Mouse (Mus musculus): Measurements from ENCODE around the gene Elf2. TPM values are rescaled to one million over a fixed set of nuclear protein-coding genes. Genes with fewer than 3 reads are reported as not detected.

The Elf2 gene
- total RNA-seq, 1 experiment: 26.7 TPM

DNA sequence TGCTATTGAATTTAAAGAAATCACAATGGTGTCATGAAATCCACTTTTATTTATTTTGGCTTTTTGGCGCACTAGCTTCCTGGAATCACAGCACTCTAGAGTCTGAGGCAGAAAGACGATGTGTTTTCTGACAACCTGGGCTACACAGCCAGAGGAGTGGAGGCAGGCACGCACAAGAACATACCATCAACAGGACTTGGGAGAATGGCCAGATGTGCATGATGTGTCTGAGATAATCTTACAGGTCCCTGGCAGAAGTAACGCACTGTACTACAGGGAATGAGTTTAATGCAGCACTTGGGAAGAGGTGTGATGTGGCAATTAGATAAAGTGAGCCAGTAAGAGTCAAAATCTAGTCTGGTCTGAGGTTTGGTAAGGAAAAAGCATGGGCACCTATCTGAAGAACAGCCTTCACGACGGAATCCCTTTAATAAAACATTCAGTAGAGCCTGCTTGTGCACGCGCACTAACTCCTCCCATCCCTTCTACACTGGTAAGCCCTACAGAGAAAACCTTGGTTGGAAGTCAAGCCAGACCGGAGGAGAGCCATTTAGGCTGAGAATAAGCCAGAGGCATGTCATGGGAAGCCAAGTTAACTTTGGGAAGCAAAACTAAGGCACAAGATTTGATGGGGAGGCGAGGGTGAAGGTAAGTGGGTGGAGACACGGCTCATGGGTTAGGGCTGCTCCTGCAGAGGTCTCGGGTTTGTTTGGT lies 87.6 kb downstream of the Elf2 start:
- Histone ChIP-seq H3K9ac (ENCODE audit: insufficient read depth, low read depth, low read length, poor library complexity, severe bottlenecking) (no peak overlapping the region), H3K36me3 (ENCODE audit: control insufficient read depth, insufficient read depth, low read length, poor library complexity, severe bottlenecking) (peaks cover 52% of the 10 kb centered on the region), H3K27ac (ENCODE audit: insufficient read depth, low read depth, low read length, poor library complexity, severe bottlenecking) (no peak overlapping the region), H3K4me1 (ENCODE audit: control insufficient read depth in 2 of 2, insufficient read depth in 2 of 2, low read length in 2 of 2, poor library complexity in 1 of 2) (peaks cover 0 to 3% of the 10 kb centered on the region in 2 experiments; a peak in 1 of 4 replicates), H3K9me3 (ENCODE audit: control insufficient read depth, insufficient read depth, low read depth, low read length) (no peaks in the 10 kb centered on the region), H3K4me3 (ENCODE audit: insufficient read depth in 1 of 2, low read depth in 1 of 2, low read length in 2 of 2, poor library complexity in 1 of 2, severe bottlenecking in 1 of 2) (no peak overlapping the region)
- in situ Hi-C loops (cut with MboI; ENCODE audit: low sequenced_read_pairs in 2 of 2, unreplicated experiment in 2 of 2): no loop called here
- TF ChIP-seq HCFC1 (IDR thresholded peaks at IDR 0.05; ENCODE audit: borderline replicate concordance, insufficient read depth, low read length) (no peak), CHD2 (IDR thresholded peaks at IDR 0.05; ENCODE audit: low read depth, low read length) (no peak)
- DNase-seq (ENCODE audit: low read depth, low spot score): no peak

DNA sequence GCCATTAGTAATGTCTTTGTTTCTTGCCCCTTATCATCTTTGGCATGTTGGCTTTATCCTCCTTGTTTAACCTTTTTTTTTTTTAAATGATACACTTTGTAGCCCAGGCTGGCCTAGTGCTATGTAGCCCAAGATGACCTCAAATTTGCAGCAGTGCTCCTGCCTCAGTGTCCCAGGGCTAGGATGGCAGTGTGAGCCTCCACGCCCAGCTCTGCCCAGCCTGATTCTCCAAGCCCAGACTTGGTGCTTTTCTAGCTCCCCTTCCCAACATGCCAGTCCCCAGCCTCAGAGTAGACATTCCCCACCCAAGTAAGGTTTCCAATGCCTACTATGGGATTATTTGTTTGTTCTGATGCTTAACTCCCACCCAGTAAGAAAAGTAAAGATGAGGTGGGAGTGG lies 88.2 kb downstream of the Elf2 start:
- Histone ChIP-seq H3K4me3 (ENCODE audit: insufficient read depth in 1 of 2, low read depth in 1 of 2, low read length in 2 of 2, poor library complexity in 1 of 2, severe bottlenecking in 1 of 2) (no peak overlapping the region), H3K36me3 (ENCODE audit: control insufficient read depth, insufficient read depth, low read length, poor library complexity, severe bottlenecking) (peaks cover 53% of the 10 kb centered on the region), H3K9me3 (ENCODE audit: control insufficient read depth, insufficient read depth, low read depth, low read length) (no peaks in the 10 kb centered on the region), H3K9ac (ENCODE audit: insufficient read depth, low read depth, low read length, poor library complexity, severe bottlenecking) (no peak overlapping the region), H3K27ac (ENCODE audit: insufficient read depth, low read depth, low read length, poor library complexity, severe bottlenecking) (no peak overlapping the region), H3K4me1 (ENCODE audit: control insufficient read depth in 2 of 2, insufficient read depth in 2 of 2, low read length in 2 of 2, poor library complexity in 1 of 2) (peaks cover under 1 to 3% of the 10 kb centered on the region in 2 experiments; a peak in 2 of 4 replicates)
- TF ChIP-seq ZNF384 (IDR thresholded peaks at IDR 0.05; ENCODE audit: low read depth, low read length): no peak
- DNase-seq (ENCODE audit: low read depth, low spot score): no peak
- in situ Hi-C loops (cut with MboI; ENCODE audit: low sequenced_read_pairs in 2 of 2, unreplicated experiment in 2 of 2): no loop called here

DNA sequence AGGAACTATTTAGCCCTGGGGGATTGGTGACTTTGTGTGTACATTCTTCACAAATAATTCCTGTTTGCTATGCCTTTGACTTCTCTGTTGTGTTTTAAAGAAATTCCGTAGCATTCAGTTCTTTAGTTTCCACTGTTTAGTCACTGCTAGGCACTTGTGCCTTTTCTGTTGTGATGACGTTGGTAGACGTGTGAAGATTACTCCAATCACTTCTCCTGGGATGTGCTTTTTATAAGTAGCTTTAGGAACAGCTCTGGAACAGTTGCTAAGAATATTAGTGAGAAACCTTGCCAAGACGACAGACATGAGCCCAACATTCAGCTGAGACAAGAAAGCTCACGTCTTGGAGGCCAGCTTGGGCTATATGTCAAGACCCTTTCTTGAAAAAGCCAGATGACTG lies 89.4 kb downstream of the Elf2 start:
- Histone ChIP-seq H3K4me3 (ENCODE audit: insufficient read depth in 1 of 2, low read depth in 1 of 2, low read length in 2 of 2, poor library complexity in 1 of 2, severe bottlenecking in 1 of 2) (no peak overlapping the region), H3K9ac (ENCODE audit: insufficient read depth, low read depth, low read length, poor library complexity, severe bottlenecking) (no peak overlapping the region), H3K36me3 (ENCODE audit: control insufficient read depth, insufficient read depth, low read length, poor library complexity, severe bottlenecking) (peaks cover 42% of the 10 kb centered on the region), H3K27ac (ENCODE audit: insufficient read depth, low read depth, low read length, poor library complexity, severe bottlenecking) (no peak overlapping the region), H3K9me3 (ENCODE audit: control insufficient read depth, insufficient read depth, low read depth, low read length) (no peaks in the 10 kb centered on the region), H3K4me1 (ENCODE audit: control insufficient read depth in 2 of 2, insufficient read depth in 2 of 2, low read length in 2 of 2, poor library complexity in 1 of 2) (peaks cover 3% of the 10 kb centered on the region in 2 experiments; a peak in 3 of 4 replicates)
- no peak for TF ChIP-seq CHD2 (IDR thresholded peaks at IDR 0.05; ENCODE audit: low read depth, low read length)
- no peak for TF ChIP-seq ZNF384 (IDR thresholded peaks at IDR 0.05; ENCODE audit: low read depth, low read length)
- in situ Hi-C loops (cut with MboI; ENCODE audit: low sequenced_read_pairs in 2 of 2, unreplicated experiment in 2 of 2): no loop called here
- no peak for DNase-seq (ENCODE audit: low read depth, low spot score)

DNA sequence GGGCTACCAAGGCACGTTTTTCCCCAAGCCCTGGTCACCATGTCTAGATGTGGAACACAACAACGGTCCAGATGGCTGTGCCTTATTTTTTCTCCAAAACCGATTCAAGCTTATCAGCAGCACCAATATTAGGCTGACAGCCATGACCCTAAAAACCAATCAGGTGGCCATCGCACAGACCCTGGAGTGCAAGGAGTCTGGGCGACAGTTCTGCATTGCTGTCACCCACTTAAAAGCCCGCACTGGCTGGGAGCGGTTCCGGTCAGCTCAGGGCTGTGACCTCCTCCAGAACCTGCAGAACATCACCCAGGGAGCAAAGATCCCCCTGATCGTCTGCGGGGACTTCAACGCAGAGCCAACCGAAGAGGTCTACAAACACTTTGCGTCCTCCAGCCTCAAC lies 90.6 kb downstream of the Elf2 start:
- in situ Hi-C loops (cut with MboI; ENCODE audit: low sequenced_read_pairs in 2 of 2, unreplicated experiment in 2 of 2): no loop called here
- H3K27ac ChIP-seq (ENCODE audit: insufficient read depth, low read depth, low read length, poor library complexity, severe bottlenecking): no peak overlapping the region
- peaks cover 42% of the 10 kb centered on the region for H3K36me3 ChIP-seq (ENCODE audit: control insufficient read depth, insufficient read depth, low read length, poor library complexity, severe bottlenecking)
- H3K9ac ChIP-seq (ENCODE audit: insufficient read depth, low read depth, low read length, poor library complexity, severe bottlenecking): no peak overlapping the region
- no peaks in the 10 kb centered on the region for H3K9me3 ChIP-seq (ENCODE audit: control insufficient read depth, insufficient read depth, low read depth, low read length)
- peaks cover 5% of the 10 kb centered on the region in 2 experiments; a peak in 3 of 4 replicates for H3K4me1 ChIP-seq (ENCODE audit: control insufficient read depth in 2 of 2, insufficient read depth in 2 of 2, low read length in 2 of 2, poor library complexity in 1 of 2)
- TF ChIP-seq ZNF384 (IDR thresholded peaks at IDR 0.05; ENCODE audit: low read depth, low read length) (no peak), HCFC1 (IDR thresholded peaks at IDR 0.05; ENCODE audit: borderline replicate concordance, insufficient read depth, low read length) (no peak), MAFK (IDR thresholded peaks at IDR 0.05; ENCODE audit: insufficient read depth, low read depth, low read length) (no peak), CHD2 (IDR thresholded peaks at IDR 0.05; ENCODE audit: low read depth, low read length) (no peak), ZC3H11A (IDR thresholded peaks at IDR 0.05; ENCODE audit: borderline replicate concordance, low read depth, low read length) (no peak)
- no peak overlapping the region for H3K4me3 ChIP-seq (ENCODE audit: insufficient read depth in 1 of 2, low read depth in 1 of 2, low read length in 2 of 2, poor library complexity in 1 of 2, severe bottlenecking in 1 of 2)
- DNase-seq (ENCODE audit: low read depth, low spot score): no peak

DNA sequence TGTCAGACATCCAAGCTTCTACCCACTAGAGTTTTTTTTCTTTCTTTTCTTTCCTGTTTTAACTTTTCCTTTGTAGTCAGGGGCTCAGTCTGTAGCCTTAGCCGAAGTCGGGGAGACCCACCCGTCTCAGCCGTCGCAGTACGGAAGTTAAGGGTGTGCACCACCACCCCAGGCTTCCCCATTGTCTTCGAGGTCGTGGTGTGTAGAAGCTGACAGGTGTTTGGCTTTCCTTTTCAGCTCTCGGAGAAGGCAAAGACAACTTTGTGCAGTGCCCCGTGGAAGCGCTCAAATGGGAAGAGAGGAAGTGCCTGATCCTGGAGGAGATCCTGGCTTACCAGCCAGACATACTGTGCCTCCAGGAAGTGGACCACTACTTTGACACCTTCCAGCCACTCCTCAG lies 91.0 kb downstream of the Elf2 start:
- Histone ChIP-seq H3K9ac (ENCODE audit: insufficient read depth, low read depth, low read length, poor library complexity, severe bottlenecking) (no peak overlapping the region), H3K36me3 (ENCODE audit: control insufficient read depth, insufficient read depth, low read length, poor library complexity, severe bottlenecking) (peaks cover 39% of the 10 kb centered on the region), H3K4me3 (ENCODE audit: insufficient read depth in 1 of 2, low read depth in 1 of 2, low read length in 2 of 2, poor library complexity in 1 of 2, severe bottlenecking in 1 of 2) (no peak overlapping the region), H3K4me1 (ENCODE audit: control insufficient read depth in 2 of 2, insufficient read depth in 2 of 2, low read length in 2 of 2, poor library complexity in 1 of 2) (peaks cover 5% of the 10 kb centered on the region in 2 experiments; a peak in 3 of 4 replicates), H3K9me3 (ENCODE audit: control insufficient read depth, insufficient read depth, low read depth, low read length) (no peaks in the 10 kb centered on the region), H3K27ac (ENCODE audit: insufficient read depth, low read depth, low read length, poor library complexity, severe bottlenecking) (no peak overlapping the region)
- TF ChIP-seq CHD2 (IDR thresholded peaks at IDR 0.05; ENCODE audit: low read depth, low read length) (no peak), ZNF384 (IDR thresholded peaks at IDR 0.05; ENCODE audit: low read depth, low read length) (no peak), MAFK (IDR thresholded peaks at IDR 0.05; ENCODE audit: insufficient read depth, low read depth, low read length) (no peak), ZC3H11A (IDR thresholded peaks at IDR 0.05; ENCODE audit: borderline replicate concordance, low read depth, low read length) (no peak), HCFC1 (IDR thresholded peaks at IDR 0.05; ENCODE audit: borderline replicate concordance, insufficient read depth, low read length) (no peak)
- in situ Hi-C loops (cut with MboI; ENCODE audit: low sequenced_read_pairs in 2 of 2, unreplicated experiment in 2 of 2): no loop called here
- peak; percentile 33 for DNase-seq (ENCODE audit: low read depth, low spot score)

All from ES-E14 (cell line).